Mouse (Mus musculus) ES-CJ7 (cell line): ENCODE results near the gene Zfp185.

ENCODE experiments used
- DNase-seq: peaks from one replicate; pipeline ENCODE4 v3.0.0; 2011; ENCODE audit warnings: low read depth, low spot score

Gene Zfp185

DNA sequence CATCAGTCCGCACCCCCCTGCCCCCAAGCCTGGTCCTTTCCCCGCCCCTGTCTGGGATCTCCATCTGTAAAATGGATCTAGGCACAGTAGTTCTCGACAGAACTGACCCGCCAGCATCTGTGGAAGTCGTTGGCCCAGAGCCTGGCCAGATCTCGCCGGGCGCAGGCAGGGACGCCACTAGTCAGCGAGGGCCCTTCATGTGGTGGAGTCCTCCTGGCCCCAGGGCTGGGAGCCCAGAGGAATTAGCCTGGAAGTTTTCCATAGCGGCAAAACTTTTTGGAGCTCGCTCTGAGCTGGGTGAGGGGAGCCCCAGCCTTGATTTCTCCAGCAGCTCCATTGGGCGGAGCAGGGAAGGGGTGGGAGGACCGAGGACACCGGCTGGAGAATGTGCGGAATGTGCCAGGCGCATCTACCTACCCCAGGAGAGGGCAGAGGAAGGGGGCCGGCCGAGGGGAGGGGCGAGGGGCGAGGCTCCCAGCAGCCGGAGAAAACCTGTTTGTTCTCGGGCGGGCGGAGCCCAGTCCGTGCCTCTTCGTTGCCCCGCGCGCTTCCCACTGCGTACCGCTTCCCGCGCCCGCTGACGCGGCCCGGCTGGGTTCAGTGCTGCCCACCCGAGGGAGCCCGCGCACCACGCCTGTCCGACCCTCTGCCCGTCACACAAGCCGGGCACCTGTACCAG lies at the start of gene Zfp185:
Zfp185 (plus strand) TSS at position 499 of the 679 bp plus-strand sequence.
- DNase-seq, result peak; percentile 83

DNA sequence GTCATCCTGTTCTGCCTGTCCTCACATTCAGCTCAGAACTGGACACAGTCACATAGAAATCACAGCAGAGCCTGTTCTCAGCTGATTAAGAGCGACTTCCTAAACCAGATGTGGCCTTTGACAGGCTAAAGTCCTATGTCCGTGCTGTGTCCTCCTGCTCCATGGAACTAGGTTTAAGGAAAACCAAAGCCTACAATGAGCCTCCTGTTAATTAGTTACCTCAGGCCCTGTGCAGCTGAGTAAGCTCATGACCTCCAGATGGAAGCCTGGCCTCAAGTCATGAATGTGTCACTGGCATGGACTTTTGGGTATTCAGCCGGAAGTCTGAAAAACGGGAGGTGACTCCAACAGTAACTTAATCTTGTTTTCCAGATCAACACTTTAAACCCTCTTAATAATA lies 33.7 kb upstream of the Zfp185 start:
- no peak for DNase-seq

DNA sequence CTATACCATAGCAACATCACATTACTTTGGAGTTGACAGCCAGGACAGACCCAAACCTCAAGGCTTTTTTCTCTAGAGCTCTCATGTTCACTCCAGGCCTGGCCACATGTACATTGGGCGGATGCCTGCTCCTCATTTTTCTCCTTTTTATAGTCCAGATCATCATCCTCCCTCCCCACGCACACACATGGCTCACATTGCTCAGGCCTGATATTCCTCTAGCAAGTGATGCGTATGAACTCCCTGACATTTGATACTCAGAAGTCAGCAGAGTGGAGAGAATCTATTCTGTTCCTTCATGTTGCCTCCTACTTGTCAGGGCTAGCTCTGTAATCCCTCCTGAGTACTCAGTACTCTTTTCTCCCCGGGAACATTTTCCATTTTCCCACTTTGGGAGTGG lies 30.7 kb upstream of the Zfp185 start:
- no peak for DNase-seq

DNA sequence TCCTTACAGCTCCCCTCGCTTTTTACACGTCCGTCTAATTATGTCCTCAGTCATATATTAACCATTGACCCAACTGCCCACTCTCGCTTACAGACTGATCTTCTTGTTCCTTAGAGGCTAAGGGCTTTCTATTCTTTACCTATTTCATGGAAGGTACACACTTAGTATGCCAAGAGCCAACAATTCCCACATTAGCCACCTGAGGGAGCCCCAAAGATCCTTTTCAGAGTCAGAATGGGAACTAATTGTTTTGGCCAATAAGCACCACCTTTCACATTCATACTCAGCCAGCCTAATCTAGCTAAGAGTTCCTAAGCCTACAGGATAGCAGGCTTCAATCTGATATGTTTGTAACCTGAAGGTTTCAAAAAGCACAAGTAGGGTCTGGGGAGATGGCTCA lies 26.7 kb upstream of the Zfp185 start:
- peak; percentile 11 for DNase-seq

DNA sequence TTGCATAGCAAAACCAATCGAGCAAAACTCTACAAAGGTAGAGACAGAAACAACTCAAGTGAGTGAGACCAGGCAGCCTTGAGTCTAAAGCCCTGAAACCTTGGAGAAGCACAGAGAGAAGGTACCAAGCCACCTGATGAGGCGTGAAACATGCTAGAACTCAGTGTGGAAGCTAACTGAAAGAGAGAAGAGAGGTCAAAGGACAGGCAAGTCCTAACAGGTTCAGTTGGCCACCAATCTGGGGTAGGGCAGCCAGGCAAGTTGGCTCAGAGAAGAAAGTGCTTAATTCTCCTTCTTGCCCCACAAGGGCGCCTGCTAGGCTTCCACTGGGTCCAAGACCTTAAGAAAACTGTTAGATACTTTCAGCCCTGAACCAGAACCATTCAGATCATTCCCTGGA lies 25.6 kb upstream of the Zfp185 start:
- DNase-seq, result no peak

DNA sequence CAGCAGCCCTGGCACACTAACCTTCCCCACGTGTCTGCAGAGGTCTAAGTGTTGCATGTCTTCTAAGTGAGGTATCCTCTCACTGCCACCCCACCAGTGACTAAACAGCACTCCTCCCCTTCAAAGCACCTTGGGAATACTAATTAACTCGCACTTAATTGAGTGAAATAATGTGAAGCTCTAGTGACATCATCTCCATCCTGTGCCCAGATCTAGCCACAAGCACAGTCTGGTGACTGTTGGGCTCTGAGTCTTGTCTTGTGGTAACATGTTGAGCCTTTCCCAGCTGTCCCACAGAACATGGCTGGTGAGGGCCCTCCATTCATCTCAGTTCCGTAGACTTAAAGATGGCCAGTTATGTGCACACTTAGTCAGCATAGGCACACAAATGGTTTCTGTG lies 24.4 kb upstream of the Zfp185 start:
- DNase-seq, result no peak

DNA sequence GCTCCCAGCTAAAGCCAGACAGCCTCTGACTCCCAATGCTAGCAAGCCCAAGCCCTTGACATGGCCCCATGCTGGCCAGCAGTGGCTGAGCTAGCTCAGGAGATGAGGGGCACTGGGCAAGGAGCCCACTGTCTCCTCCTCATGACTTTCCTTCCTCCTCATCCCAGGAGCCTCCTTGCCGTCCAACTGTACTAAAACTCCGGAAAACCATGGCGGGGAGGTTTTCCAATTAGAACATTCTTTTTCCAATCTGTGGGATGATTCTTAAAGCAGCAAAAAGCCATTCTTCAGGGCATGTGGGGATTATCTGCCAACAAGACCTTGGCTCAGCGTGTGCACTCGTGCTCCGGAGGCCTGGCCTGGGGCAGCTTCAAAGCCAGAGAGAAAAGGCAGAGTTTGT lies 4.3 kb upstream of the Zfp185 start:
- DNase-seq, result no peak

DNA sequence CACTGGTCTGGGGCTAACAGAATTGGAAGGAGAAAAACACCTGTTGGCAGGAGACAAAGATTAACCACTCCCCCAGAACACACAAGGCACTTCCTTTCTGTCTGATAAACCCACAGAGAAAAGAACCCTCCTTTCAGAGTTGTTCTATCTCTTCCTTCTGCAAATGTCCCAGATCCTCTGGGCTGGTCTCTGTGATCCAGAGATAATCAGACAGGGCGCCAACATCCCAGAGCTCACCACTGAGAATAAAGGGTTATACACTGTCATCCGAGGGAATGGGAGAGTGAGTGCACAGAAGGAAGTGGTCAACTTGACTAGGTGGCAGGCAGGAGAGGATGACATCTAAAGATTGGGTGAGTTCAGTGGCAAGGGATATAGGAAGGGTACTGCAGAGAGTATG lies 1.5 kb upstream of the Zfp185 start:
- DNase-seq, result no peak

DNA sequence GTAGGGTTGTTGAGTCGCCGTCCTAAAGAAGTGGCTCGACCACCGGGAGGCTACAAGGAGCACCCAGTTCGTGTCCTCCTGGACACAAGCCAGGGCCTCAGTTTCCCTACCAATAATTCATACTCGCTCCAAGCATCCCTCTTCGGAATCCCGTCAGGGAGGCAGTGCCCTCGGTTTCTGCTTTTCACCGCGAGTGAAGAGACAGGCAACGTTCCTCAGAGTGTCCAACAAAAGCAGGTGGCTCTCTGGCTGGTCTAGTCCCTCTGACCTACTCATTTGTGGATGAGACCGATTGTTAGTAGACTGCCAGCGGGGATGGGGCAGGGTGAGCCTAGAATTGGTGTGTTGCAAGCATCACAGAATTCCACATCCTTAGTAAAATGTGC lies 374 bp downstream of the Zfp185 start:
- DNase-seq, result no peak

DNA sequence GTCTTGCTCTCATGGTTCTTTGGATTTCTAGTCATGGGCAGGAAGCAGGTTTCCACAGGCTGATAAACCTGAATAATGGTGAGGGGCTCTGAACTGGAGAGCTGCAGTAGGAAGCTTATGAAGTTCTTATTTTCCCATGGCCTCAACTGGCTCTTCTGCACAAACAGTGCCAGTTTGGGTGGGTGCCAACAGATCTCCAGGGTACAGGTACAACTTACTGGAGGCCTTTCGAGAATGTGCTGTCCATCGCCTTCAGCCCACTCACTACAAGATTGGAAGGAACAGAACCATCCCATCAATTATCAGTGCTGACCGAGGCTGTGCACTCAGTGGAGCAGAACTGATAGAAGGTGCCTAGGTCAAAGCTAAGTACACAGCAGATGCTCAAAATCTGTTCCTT lies 1.3 kb downstream of the Zfp185 start:
- DNase-seq, result no peak

DNA sequence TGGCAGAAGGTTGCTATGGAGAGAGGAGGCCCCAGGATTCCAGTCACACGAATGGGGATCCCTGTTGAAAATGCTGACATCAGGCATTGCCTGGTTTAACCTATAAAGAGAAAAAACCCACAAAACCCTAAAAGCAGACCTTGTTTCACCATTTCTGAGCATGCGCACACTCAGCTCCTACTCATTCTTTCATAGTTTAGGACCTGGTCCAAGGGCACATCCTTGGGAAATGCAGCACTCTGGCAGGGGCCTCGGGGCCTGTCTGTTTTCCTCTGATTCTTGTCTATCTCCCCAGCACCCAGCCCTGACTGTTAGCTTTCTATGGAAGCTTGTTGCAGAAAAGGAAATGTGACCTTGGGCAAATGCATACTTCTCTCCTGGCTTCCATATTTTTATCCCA lies 3.4 kb downstream of the Zfp185 start:
- no peak for DNase-seq

DNA sequence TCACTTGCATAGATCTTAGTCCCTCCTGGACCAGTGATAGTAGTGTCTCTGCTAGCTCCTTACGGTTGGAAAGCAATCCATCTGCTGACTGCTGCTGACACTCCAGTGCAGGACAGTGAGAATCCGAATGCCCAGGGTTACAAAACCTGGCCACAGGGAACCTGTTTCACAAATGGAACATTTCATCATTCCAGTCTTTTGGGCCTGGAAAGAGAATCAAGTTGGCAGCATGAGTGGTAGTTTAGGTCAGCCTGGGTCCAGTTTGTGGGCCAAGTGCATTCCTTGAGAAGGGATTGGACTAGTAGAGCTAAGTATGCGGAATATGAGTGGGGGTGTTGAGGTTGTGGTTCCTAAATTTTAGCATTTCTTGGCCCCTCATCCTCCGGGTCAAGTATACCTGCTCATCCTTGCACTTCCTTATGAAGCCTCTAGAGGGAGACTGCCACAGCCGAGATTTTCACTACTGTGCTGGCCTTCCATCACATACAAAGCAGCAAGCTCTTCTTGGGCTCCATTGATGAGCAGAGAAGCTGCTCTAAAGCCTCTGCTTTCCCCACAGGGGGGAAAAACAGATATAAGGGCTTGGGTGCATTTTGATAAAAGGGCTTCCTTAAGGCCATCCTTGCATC lies 5.3 kb downstream of the Zfp185 start:
- peak; percentile 30 for DNase-seq

DNA sequence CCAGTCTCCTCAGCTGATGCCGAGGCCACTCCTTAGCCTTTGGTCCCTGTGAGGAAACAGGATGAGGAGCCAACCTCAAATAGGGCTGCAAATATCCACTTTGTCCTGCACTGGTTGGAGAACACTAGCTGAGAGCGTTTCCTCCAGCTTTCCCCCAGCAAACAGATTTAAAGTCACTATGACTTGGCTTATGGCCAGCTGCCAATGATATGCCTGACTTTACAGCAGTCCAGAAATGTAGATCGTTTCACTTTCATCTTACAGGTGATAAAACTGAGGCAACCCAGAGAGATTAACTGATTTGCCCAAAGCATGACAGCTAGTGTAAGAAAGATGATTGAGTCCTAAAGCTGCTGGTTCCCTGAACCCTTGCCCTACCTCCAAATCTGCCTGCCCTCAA lies 8.4 kb downstream of the Zfp185 start:
- no peak for DNase-seq

DNA sequence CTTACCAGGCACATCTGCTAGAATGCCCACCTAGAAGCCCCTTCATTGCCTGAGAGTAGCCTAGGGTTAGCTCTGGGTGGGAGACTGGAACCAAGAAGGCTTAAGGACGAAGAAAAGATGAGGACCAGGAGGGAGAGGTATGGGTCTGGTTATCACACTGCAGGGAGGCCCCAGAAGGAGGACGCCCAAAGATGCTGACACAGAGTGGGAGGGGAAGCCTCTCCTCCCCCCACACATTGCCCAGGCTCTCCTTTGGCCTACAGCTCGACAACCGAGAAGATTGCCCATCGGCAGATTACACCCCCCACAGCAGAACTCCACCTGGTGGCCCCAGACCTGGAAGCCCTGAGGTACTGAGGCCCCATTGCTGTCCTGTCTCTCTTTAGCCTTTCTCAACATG lies 16.0 kb downstream of the Zfp185 start:
- no peak for DNase-seq

DNA sequence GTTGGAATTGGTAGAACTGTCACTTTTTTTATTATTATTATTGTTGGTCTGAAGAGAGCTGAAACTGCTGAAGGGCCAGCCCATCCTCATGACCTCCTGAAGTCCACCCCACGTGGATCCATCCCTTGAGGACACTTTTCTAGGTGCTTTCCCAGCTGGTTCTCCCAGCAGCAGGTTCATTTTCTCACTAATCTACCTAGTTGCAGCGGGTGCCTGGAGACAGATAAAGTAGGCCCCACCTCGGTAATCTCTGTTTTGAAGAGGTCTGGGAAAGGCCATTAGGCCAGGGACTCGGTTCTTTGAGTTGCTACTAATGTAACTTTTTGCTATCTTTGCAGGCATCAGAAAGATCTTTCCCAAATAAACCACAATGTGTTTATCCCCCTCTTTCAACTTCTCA lies 18.5 kb downstream of the Zfp185 start:
- no peak for DNase-seq

DNA sequence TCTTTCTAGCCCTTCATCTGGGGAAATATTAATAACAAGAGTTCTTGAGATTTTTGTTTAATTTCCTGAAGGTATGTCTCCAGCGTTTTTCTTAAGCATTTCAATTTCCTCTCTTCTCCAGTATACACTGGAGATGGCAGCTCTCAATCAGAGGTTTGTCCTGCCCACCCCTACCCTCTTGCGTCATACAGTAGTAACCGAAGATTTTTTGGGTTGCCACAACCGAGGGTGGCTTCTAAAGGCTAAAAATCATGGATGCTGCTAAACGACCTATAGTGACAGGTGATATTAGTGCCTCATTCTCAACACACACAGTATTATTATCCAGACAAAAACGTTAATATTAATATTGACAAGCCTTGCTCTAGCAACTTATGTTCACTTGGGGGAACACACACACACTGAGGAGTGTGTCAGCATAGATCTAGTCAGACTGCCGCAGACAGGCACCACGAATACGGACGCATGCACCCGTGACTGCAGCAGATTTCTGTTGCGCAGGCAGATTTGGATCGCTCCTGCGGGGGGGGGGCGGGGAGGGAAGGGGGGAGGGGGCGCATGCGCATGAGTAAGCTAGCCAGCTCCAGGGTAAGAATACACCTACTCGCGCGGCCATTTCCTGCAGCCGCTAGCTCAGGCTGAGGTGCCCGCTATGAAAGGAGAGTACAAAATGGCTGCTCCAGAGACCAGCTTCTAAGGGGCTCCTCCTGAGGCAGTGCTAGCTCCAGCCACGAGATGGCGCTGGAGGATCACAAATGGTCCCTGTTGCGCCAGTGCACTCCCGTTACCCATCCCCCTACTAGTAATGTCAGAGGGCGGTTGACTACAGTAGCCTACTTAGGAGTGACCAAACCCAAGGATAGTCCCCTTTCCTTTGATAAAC lies 20.7 kb downstream of the Zfp185 start:
- DNase-seq, result peak; percentile 92

DNA sequence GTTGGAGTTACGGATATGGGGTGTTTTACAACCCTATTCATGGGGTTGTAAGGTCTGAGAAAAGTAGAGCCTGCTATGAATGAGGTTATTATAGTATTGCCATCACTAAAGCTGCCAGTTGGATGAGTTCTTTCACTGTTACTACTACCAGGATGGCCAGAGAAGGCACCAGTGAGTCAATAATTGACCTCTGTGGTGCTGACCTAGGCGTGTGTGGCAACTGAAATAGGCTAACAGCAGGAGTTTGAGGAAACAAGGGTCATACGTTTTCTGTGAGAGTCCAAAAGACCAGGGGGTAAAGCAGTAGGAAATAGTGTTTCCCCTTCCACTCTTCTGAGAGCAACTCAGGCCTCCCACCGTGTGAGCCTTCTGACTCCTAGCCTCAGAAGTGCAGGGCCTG lies 25.7 kb downstream of the Zfp185 start:
- DNase-seq, result no peak

DNA sequence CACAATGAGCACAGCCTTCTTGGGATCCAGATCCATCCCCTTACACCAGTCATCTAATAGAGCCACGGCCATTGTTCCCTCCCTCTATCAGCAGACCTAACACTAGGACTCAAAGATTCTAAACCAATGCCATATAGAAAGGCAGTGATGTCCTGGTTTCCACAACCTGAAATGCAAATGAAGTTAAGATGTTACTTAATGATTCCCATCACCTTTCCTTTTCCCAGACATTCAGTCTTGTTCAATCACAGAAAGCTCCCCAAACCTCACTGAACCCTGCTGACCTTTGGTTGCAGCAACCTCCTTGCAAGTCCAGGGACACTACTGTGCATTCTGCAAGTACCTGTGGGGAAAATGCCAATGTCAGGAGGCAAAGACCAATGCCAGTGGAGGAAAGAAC lies 49.9 kb downstream of the Zfp185 start, which contains the start of gene Pnma5:
Pnma5 (minus strand) TSS at position 101 of the 400 bp plus-strand sequence.
- no peak for DNase-seq

DNA sequence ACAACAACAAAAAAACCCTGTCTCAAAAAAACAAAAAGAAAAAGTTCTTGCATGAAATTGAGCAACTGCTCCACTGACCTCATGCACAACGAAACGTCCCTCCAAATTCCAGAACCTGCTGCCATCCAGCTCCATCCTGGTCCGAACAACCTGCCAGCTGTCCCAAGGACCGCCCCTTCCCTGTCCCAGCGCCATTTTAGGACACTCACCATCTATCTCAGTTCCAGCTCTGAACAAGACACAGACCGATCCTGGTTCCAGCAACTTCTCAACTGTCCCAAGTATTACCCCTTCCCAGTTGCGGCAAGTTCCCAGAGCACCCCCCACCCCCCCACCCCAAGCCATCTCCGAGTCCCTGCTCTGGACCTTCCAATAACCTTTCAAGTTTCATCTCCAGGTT lies 51.7 kb downstream of the Zfp185 start:
- DNase-seq, result no peak

DNA sequence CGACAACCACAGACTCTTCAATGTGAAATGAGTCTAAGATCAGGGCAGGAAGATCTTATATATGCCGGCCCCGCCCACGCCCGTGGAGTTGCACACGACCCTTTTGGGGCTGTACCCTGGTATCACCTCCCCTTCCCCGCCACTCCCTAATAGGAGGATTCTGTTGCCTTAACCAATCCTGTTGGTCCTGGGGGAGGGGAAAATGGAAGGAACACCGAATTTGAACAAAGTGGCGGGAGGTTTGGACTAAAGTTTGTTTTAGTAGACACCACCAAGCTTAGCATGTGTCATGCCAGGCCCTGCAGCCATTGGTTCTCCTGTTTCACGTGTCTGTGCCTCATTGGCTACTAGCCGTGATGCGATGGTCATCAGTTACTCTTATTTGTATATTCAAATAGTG lies 52.5 kb downstream of the Zfp185 start:
- DNase-seq, result peak; percentile 35

DNA sequence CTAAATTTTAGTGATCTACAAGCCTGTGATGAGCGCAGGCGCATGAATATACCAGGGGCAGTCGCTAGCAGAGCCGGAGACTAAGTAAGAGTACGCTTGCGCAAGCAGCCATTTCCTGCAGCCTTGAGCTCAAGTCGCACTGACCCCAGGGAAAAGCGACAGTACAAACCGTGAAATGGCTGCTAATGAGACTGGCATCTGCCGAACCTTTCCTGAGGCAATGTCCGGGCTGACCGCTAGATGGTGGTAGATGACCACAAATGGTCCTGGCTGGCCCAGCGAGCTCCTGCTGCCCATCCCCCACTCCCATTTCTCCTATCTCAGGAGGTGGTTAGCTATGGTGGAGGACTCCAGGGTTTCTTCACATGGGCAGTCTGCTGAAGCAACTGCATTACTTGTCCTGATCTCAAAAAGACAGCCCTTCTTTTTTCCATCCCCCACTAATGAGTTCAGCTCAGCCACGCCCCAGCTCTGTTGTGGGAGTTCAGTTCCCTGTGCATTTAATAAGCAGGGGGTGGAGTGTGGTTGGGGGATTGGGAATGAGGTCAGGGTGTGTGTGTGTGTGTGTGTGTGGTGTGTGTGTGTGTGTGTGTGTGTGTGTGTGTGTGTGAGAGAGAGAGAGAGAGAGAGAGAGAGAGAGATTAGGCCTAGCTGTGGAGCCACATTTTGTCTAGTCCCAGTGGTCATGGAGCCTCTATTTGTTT lies 66.9 kb downstream of the Zfp185 start:
- peak; percentile 90 for DNase-seq

DNA sequence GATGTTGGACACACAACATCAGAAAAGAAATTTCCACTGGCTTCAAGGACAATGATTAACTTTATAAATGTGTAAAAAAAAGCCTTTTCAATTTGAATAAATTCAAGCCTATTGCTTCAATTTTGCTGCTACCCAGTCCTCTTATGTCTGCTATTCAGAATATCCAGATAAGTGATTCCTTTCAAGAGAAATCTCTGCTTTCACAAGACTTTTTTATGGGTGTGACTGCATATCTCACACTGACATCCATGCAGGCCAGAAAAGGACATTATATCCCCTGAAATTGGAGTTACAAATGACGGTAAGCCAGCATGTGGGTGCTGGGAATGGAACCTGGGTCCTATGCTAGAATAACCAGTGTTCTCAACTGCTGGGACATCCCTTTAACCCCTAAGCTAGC lies 74.4 kb downstream of the Zfp185 start:
- DNase-seq, result no peak
